Mouse (Mus musculus) heart, postnatal 0 days (tissue): ENCODE measurements around the gene Pi4k2b.

Source experiments
- CTCF ChIP-seq: IDR thresholded peaks from 2 replicates; pipeline ENCODE4 v1.5.1; 2016; ENCODE audit warnings: antibody characterized with exemption, control low read depth, low read depth
- EP300 ChIP-seq: IDR thresholded peaks from 2 replicates; pipeline ENCODE4 v1.6.1; 2016; ENCODE audit warnings: antibody characterized with exemption, low read depth

DNA sequence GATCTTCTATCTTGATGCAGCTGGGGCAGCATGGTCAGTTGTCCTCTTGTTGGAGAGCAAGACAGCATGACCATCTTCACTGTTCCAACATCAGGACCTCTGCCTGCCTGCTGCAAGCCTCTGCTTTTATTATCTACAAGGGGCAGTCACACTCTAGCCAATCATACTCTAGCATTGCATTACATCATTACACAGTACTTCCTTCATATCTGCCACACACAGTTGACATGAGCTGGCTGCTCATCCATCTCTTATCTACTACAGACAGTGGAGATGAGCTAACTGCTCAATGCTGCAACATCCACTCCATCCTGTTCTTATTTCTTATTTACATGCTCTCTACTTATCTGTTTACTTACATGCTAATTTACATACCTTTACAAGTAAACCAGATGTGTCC lies 28.7 kb upstream of the Pi4k2b start:
- no peak for TF ChIP-seq CTCF
- TF ChIP-seq EP300, result no peak
